Mouse (Mus musculus) heart, embryonic 13.5 days (tissue): ENCODE data around the gene Mdh1. TPM values are rescaled to one million over a fixed set of nuclear protein-coding genes. Genes with fewer than 3 reads are reported as not detected.

Experiments used
- ATAC-seq: fragments of 200-750 bp; cut with Nextera tagmentation; 2 replicates; pipeline ENCODE4 v1.8.0; 2017; ENCODE audit warnings: moderate TSS enrichment; ENCODE audit not compliant: insufficient number of reproducible peaks, low FRiP score, low TSS enrichment; ENCODE audit errors: extremely low read depth
- H3K27ac ChIP-seq: fragments of 300-500 bp; sonication (generic); replicated peaks from 2 replicates; pipeline ENCODE4 v1.5.1; 2015; ENCODE audit warnings: moderate library complexity, mild to moderate bottlenecking, inconsistent platforms
- H3K27me3 ChIP-seq: fragments of 300-500 bp; sonication (generic); replicated peaks from 2 replicates; pipeline ENCODE4 v1.6.1; 2015; ENCODE audit warnings: mild to moderate bottlenecking, inconsistent platforms
- H3K36me3 ChIP-seq: fragments of 300-500 bp; sonication (generic); 2 replicates; pipeline ENCODE4 v1.6.1; 2015; ENCODE audit warnings: mild to moderate bottlenecking, inconsistent platforms
- H3K4me1 ChIP-seq: fragments of 300-500 bp; sonication (generic); 2 replicates; pipeline ENCODE4 v1.6.1; 2015; ENCODE audit warnings: inconsistent platforms
- H3K4me2 ChIP-seq: fragments of 300-500 bp; sonication (generic); 2 replicates; pipeline ENCODE4 v1.6.1; 2015; ENCODE audit warnings: inconsistent platforms, mild to moderate bottlenecking, moderate library complexity
- H3K4me3 ChIP-seq: fragments of 300-500 bp; sonication (generic); 2 replicates; pipeline ENCODE4 v1.5.1; 2015; ENCODE audit warnings: moderate library complexity, mild to moderate bottlenecking, inconsistent platforms
- H3K9ac ChIP-seq: fragments of 300-500 bp; sonication (generic); 2 replicates; pipeline ENCODE4 v1.6.1; 2015; ENCODE audit warnings: inconsistent platforms, mild to moderate bottlenecking, moderate library complexity
- H3K9me3 ChIP-seq: fragments of 300-500 bp; sonication (generic); 2 replicates; pipeline ENCODE4 v1.6.1; 2016; ENCODE audit warnings: inconsistent platforms
- WGBS: fragments of 180-500 bp; shearing (Covaris S2); methylation state at CpG from one replicate; pipeline ENCODE4 v1.1.7; 2015; ENCODE audit warnings: mixed read lengths; 5-methylcytosine and 5-hydroxymethylcytosine counted together
- polyA plus RNA-seq: library from polyadenylated mRNA; unstranded; fragments of >200 nt; fragmentation: Nextera tagmentation; extraction: Ambion mirVana; gene quantifications from 2 replicates; pipeline ENCODE4 v1.2.1, GENCODE M21; 2015

Gene Mdh1
- 1,373 and 1,545 TPM in 2 replicates for polyA plus RNA-seq

DNA sequence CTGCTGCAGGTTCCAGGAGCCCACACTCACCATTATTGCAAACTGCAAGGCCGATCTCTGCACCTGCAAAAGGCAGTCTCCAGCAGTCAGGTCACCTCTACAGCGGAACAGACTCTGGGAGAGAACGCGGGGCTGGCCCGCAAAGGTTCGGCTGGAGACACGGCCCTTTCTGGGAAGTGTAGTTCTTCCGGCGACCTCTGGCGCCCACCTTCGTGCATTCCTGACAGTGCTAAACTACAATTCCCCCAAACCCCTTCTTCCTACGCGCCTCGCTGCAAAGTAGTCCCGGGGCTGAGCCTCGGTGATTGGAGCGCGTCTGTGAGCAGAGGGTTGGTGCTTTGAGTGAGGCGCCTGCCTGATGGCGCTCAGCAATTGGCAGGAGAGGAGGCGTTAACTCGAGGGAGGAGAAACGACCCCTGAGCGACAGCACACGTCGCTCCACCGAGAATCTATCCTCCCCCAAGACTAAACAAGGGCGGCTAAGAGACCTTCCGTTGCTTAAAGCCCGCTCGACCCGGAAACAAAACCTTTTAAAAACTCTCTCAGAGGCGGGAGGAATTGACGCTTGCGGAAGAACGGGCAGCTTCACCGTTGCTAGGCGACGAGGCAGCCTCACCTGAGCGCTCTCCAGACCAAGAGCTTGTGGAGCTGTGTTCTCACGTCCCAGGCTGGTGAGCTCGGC, at the start of gene Mdh1, which contains the start of gene Wdpcp:
Mdh1 (minus strand) TSS at position 668 of the 682 bp plus-strand sequence.
Wdpcp (plus strand) TSS at position 536 of the 682 bp plus-strand sequence.
- Histone ChIP-seq H3K27ac (peak within 1 kb of the TSS; percentile 94), H3K27me3 (no peaks in the 10 kb centered on the region), H3K9me3 (no peaks in the 10 kb centered on the region), H3K4me2 (peak within 1 kb of the TSS; percentile 76), H3K4me1 (peaks cover 37% of the 10 kb centered on the region), H3K4me3 (peak within 1 kb of the TSS; percentile 81), H3K9ac (peak within 1 kb of the TSS; percentile 93), H3K36me3 (peaks cover 7% of the 10 kb centered on the region)
- under 1% methylated on average over 42 of the region's 42 CpGs for WGBS
- peak; percentile 94 for ATAC-seq

DNA sequence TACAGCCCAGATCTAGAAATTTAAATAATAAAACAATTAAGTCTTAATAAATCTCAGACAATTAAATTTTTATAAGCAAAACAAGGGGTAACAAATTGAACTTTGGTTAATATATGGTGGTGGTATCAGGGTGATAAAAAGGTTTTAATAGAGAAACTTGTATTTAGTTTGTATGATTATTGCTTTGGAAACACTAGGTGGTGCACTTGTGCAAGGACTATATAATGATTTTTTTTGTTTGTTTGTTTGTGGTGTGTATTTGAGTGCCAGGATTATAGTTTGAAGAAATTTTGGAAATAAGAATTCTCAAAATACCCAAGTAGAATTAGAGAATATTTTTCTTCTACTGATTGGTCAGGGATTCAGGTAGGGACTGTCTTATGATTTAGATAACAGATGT, 43.7 kb upstream of the Mdh1 start:
- H3K27me3 ChIP-seq: no peaks in the 10 kb centered on the region
- H3K27ac ChIP-seq: no peak overlapping the region
- no peak for ATAC-seq

DNA sequence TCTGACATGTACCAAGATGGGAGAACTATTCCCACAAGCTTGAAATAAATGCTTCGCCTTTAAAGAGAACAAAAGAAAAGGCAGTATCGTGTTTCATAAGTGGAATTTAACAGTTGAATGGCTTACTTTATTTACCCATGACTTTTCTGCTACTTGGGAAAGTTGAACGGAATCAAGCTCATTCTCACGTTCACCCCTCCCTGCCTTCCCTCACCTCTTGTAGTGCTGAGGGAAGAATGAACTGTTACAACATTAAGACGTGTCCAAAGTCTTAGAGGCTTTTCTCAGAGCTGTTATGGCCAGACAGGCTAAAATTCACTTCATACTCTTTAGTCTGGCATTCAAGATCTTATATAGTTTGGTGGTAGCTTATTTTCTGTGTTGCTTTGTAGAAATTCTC, 30.3 kb upstream of the Mdh1 start:
- WGBS: 63% methylated on average over 5 of the region's 5 CpGs
- H3K9ac ChIP-seq: no peak overlapping the region
- no peak overlapping the region for H3K4me3 ChIP-seq
- no peaks in the 10 kb centered on the region for H3K9me3 ChIP-seq
- no peaks in the 10 kb centered on the region for H3K27me3 ChIP-seq
- no peak overlapping the region for H3K4me2 ChIP-seq
- H3K36me3 ChIP-seq: no peaks in the 10 kb centered on the region
- no peak overlapping the region for H3K27ac ChIP-seq
- ATAC-seq: no peak
- H3K4me1 ChIP-seq: no peaks in the 10 kb centered on the region

More for the DNA sequence above, 43.7 kb upstream of the Mdh1 start:
- Histone ChIP-seq H3K9ac (no peak overlapping the region), H3K9me3 (no peaks in the 10 kb centered on the region), H3K36me3 (no peaks in the 10 kb centered on the region), H3K4me2 (no peak overlapping the region), H3K4me3 (no peak overlapping the region), H3K4me1 (no peaks in the 10 kb centered on the region)

DNA sequence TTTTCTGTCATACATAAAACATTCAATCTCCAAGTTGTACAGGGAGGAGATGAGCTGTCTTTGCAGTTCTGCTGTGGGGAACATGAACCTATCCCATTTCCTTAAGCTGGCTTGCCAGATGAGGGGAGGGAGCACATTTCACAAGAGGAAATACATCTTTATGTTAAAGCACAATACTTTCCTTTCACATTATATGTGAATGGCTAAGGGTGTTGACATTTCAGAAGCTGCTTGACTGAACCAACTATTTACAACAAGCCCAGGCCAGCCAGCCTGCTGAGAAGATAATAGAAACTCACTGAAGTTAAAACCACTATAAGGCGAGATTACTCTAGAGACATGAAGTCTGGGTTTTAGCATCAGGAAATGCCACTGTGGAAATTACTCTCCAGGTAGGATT, 11.1 kb upstream of the Mdh1 start:
- no peak for ATAC-seq
- Histone ChIP-seq H3K4me2 (no peak overlapping the region), H3K27ac (no peak overlapping the region), H3K27me3 (no peaks in the 10 kb centered on the region), H3K4me3 (no peak overlapping the region), H3K4me1 (no peaks in the 10 kb centered on the region), H3K9me3 (no peaks in the 10 kb centered on the region), H3K9ac (no peak overlapping the region), H3K36me3 (no peaks in the 10 kb centered on the region)
- 51% methylated on average over 1 of the region's 1 CpGs for WGBS

DNA sequence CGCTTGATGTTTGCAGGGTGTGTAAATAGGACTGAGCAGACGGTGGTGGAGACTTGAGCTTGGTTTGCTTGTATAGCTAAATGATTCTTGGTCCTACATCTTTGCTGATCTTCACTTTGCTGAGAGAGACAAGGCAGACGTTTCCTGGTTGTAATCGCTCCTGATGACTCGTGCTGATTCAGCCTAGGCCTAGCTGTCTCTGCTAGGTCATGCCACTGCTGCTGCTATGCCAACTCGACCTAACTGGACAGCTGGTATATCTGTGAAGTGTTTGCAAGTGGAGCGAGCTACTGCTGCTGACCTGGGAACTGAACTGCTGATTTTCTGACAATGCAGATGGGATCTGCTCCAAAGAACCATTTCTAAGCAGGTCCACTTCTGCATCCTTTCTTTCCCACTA, 9.3 kb upstream of the Mdh1 start:
- H3K4me3 ChIP-seq: no peak overlapping the region
- no peaks in the 10 kb centered on the region for H3K4me1 ChIP-seq
- no peaks in the 10 kb centered on the region for H3K27me3 ChIP-seq
- H3K36me3 ChIP-seq: no peaks in the 10 kb centered on the region
- H3K27ac ChIP-seq: no peak overlapping the region
- no peak for ATAC-seq
- no peak overlapping the region for H3K4me2 ChIP-seq
- H3K9ac ChIP-seq: no peak overlapping the region
- H3K9me3 ChIP-seq: no peaks in the 10 kb centered on the region
- WGBS: 52% methylated on average over 7 of the region's 7 CpGs

DNA sequence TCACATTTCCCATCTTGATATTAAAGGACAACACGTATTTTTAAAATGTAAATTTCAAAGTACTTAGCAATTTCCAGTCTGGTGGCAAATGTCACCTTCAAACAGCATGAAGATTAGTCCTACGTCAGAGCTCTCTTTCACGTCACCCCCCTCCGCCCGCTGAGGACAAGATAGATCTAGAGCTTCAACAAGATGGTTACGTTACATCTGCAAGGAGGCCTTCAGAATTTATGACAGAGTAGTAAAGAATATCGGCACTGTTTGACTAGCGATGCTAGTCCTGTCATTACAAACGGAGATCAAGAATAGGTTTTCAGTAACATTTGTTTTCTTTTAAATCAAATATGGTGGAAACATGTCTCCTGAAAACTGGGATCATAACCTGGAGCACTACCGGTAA, 1.2 kb downstream of the Mdh1 start:
- Histone ChIP-seq H3K27me3 (no peaks in the 10 kb centered on the region), H3K4me2 (peak overlapping the region; percentile 76), H3K36me3 (peaks cover 16% of the 10 kb centered on the region), H3K9ac (peak overlapping the region; percentile 93), H3K9me3 (no peaks in the 10 kb centered on the region), H3K4me3 (peak overlapping the region; percentile 81), H3K27ac (peak overlapping the region; percentile 94), H3K4me1 (peaks cover 45% of the 10 kb centered on the region)
- ATAC-seq: no peak
- 4% methylated on average over 10 of the region's 10 CpGs for WGBS

DNA sequence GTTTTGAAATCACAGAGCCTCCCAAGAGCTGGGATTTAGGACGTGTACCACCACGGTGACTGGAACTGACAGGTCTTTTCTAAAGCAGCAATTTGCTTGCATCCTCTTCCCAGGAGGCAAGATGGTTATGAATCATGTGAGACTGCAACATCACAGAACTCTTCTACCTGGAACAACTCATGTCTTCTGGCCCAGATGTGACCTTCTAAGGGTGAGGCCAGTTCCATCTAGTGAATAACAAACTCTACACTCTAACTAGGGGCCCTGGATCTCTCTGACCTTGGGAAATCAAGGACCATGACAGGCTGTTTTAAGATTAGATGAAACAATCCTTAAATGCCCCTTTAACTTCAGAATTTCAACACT, 2.1 kb downstream of the Mdh1 start:
- Histone ChIP-seq H3K27ac (peak overlapping the region; percentile 94), H3K4me3 (peak overlapping the region; percentile 81), H3K4me1 (peaks cover 53% of the 10 kb centered on the region), H3K4me2 (peak overlapping the region; percentile 76), H3K9me3 (no peaks in the 10 kb centered on the region), H3K9ac (peak overlapping the region; percentile 93), H3K27me3 (no peaks in the 10 kb centered on the region), H3K36me3 (peaks cover 24% of the 10 kb centered on the region)
- 58% methylated on average over 2 of the region's 2 CpGs for WGBS
- no peak for ATAC-seq

DNA sequence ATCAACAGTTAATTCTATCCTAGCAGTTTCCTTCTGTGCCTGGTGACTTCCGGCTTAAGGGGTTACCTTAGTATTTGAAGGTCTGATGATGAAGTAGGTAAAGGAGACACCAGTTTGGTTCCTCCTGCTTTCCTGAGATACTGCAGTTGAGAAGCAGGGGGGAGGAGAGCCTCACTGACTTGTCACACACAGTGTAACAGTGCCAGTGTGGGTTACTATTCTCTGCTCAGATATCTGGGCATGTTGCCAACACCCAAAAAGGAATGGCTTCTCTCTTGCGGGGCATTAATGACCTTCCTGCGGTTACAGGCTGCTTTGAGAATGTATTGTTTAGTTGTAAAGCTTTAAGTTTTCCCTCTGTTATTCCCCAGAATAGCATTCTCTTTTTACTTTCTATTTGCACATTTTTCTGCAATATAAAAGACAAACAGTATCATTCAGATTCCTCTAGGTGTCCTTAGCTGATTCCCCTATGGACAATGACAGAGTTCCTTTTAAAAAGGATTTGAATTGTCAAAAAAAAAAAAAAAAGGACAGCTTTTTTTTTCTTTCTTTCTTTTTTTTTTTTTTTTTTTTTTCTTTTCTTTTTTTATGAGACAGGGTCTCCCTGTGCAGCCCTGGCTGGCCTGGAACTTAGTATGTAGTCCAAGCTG, 2.6 kb downstream of the Mdh1 start:
- Histone ChIP-seq H3K9me3 (no peaks in the 10 kb centered on the region), H3K4me2 (peak overlapping the region; percentile 76), H3K27ac (peak overlapping the region; percentile 94), H3K36me3 (peaks cover 29% of the 10 kb centered on the region), H3K9ac (peak overlapping the region; percentile 93), H3K27me3 (no peaks in the 10 kb centered on the region), H3K4me3 (peak overlapping the region; percentile 81), H3K4me1 (peaks cover 58% of the 10 kb centered on the region)
- 23% methylated on average over 3 of the region's 3 CpGs for WGBS
- no peak for ATAC-seq

DNA sequence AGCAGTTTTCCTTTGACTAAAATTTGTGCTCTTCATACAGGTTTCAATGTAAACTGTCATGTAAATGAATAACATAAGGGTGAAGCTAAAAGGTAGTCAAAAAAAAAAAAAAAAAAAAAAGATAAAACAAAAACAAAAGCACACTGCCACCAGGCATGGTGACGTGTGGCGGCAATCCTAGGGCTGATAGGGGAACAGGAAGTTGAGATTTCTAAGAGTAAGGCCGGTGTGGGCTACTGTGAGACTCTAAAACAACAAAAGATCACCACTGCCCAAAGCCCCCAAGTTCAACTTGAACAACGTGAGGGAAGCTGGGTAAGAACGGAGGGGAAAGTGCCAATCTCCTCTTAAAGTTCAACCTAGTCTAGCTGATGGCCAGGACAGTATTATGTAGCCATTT, 3.2 kb downstream of the Mdh1 start:
- Histone ChIP-seq H3K36me3 (peaks cover 30% of the 10 kb centered on the region), H3K27ac (peak overlapping the region; percentile 94), H3K4me2 (peak overlapping the region; percentile 76), H3K4me1 (peaks cover 60% of the 10 kb centered on the region), H3K27me3 (no peaks in the 10 kb centered on the region), H3K4me3 (peak overlapping the region; percentile 81), H3K9ac (peak overlapping the region; percentile 93), H3K9me3 (no peaks in the 10 kb centered on the region)
- no peak for ATAC-seq
- 14% methylated on average over 5 of the region's 5 CpGs for WGBS

DNA sequence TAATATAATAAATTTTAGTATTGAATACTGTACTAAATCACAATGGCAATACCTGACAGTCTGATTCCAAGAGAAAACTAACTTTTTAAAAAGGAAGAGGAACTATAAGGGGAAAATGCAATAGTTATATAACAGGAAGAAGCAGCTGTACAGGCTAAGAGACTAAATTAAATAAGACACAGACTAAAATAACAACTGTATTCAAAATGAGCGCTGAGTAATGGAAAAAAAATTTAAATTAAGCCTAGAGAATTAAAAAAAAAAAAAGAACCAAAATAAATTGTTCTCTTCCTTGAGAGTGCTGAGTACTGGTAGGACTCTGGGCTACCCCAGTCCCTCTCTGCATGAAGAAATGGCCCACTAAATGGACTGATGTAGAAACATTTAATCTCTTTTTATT, 4.4 kb downstream of the Mdh1 start:
- H3K4me3 ChIP-seq: 0 out of 2 replicates have a peak overlapping the region, but pooled peaks have one; percentile 16

DNA sequence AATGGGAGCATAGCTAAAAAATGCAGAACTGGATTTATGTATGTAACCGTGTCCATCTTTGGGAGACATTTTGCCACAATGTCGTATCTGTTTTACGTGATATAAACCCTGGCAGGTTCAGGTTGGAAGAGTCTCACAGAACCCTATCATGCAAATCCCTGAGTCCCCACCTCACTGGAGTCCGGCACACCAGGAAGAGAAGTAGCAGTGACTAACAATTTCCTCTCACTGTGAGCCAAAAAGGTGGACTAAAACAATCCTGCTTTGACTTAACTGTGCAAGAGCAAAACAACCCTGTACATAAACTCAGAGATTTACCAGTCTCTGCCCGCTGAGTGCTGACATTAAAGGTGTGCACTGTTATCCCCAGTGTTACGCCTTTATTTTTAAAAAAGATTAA, 5.2 kb downstream of the Mdh1 start:
- 86% methylated on average over 6 of the region's 6 CpGs for WGBS
- H3K9ac ChIP-seq: peak overlapping the region; percentile 24; the same call in 1 of the 2 replicates
- H3K4me1 ChIP-seq: peaks cover 65% of the 10 kb centered on the region
- H3K9me3 ChIP-seq: no peaks in the 10 kb centered on the region
- peaks cover 47% of the 10 kb centered on the region for H3K36me3 ChIP-seq
- no peak for ATAC-seq
- peak overlapping the region; percentile 25 for H3K4me2 ChIP-seq
- no peaks in the 10 kb centered on the region for H3K27me3 ChIP-seq
- no peak overlapping the region for H3K4me3 ChIP-seq
- H3K27ac ChIP-seq: no peak overlapping the region

More for the DNA sequence above, 4.4 kb downstream of the Mdh1 start:
- no peak for ATAC-seq
- Histone ChIP-seq H3K27me3 (no peaks in the 10 kb centered on the region), H3K4me1 (peaks cover 66% of the 10 kb centered on the region), H3K27ac (no peak overlapping the region), H3K4me2 (peak overlapping the region; percentile 47), H3K9me3 (no peaks in the 10 kb centered on the region), H3K36me3 (peaks cover 43% of the 10 kb centered on the region), H3K9ac (peak overlapping the region; percentile 44; the same call in 1 of the 2 replicates)
- 98% methylated on average over 1 of the region's 1 CpGs for WGBS
